Mouse (Mus musculus) cerebellum, postnatal 36 days (tissue): ENCODE measurements at regions not wholly inside any gene's neighbourhood (a gene's known extent, or its start where the extent isn't known, plus 50 kb on each side); places are given as distances from the start of the nearest gene placed in this dataset.

Experiments
- DNase-seq, 2 experiments: peaks; one replicate each; pipeline ENCODE4 v3.0.0; 2021 to 2022; ENCODE audit warnings: mixed read lengths in 2 of 2

- DNase-seq: no peak
Measured at GRCm38 (mm10) chr1:64361959-64362638, 170.3 kb upstream of the Creb1 start.

- no peak for DNase-seq
Measured at GRCm38 (mm10) chr1:64343268-64343667, 189.2 kb upstream of the Creb1 start.

GRCm38 (mm10) chr1:64341596-64341995, 190.8 kb upstream of the Creb1 start:
- DNase-seq: peak; percentile 88 to 91

GRCm38 (mm10) chr1:64338575-64338961, 193.9 kb upstream of the Creb1 start:
- DNase-seq: no peak

DNA sequence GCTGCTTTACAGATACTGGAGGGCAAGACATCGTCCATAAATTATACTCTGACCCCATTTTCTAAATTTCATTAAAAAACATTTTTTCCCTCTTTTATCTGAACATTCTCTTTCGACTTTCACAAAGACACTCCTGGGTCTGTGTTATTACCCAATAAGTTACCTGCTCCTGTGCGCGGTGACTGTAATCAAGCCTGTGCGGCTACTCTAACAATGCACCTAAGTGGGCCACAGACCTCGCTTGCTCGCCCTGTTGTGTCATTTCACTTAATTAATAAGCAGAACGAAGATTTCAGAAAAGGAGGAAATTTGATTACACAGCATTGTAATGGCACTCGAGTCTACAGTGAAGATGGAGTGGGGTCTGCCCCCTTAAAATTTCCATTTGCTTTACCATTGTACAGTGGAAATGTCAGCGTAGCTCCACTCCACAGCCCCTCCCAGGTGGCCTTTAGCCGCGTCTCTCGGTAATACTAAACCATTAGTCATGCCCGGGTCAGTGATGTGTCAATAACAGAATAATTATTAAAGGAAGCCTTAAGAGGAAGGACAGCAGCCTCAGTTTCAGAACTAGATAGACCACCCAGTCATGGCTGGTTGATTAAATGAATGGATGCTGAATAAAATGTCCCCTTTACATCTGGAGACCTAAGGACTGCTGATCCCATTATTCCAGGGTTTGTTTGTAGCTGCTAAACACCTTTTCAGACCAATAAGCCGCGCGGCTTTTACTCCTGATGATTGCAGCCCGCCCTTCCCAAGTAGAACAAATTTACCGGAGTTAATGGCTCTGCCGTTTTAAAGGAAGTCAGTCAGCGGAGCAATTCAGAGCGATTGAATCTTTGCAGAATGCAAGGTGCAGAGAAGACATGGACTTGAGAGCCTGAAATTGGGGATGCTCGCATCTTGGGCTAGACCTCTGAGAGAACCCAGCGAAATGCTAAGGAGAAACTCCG, 194.5 kb upstream of the Creb1 start:
- DNase-seq: no peak

- no peak for DNase-seq
Measured at GRCm38 (mm10) chr1:64331566-64331965, 200.9 kb upstream of the Creb1 start.

DNA sequence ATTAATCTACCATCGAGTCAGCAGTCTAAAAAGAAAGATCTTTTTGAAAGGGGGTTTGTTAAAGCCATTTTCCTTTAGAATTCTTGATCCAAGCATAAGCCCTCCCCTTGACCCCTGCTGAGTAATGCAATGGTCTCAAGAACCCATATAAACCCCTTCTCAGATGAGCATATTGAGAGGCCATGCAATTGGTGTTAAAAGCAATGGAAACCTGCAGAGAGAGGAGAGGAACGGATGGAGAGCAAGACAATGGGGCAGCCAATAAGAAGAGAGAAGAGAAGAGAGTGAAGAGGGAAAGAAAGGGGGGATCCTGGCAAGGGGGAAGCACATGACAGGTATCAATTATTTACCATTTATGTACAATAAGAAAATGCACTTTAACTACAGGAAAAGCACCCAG, 201.7 kb upstream of the Creb1 start:
- no peak for DNase-seq

DNA sequence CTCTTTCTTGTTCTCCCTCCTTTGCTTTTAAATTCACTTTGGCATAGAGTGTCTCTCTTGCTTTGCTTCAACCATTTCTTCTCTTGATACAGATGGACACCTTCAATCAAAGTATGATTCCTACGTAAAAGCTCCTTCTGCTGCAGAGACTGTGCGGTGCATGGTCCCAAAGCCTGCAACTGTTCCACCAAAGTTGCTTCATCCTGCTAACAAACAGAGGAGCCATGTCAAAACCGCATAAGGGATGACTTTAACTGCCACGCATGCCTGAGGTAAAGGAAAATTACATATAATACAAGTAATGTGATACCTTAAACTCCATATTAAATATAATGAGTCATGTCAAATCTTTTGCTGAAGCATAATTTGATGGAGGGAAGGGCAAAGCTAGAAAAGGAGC, 200.1 kb upstream of the Klf7 start:
- no peak for DNase-seq

GRCm38 (mm10) chr1:64319155-64319582, 197.1 kb upstream of the Klf7 start:
- DNase-seq: no peak

- DNase-seq: peak; percentile 37 to 45
Measured at GRCm38 (mm10) chr1:64318440-64319154, 196.5 kb upstream of the Klf7 start.

DNA sequence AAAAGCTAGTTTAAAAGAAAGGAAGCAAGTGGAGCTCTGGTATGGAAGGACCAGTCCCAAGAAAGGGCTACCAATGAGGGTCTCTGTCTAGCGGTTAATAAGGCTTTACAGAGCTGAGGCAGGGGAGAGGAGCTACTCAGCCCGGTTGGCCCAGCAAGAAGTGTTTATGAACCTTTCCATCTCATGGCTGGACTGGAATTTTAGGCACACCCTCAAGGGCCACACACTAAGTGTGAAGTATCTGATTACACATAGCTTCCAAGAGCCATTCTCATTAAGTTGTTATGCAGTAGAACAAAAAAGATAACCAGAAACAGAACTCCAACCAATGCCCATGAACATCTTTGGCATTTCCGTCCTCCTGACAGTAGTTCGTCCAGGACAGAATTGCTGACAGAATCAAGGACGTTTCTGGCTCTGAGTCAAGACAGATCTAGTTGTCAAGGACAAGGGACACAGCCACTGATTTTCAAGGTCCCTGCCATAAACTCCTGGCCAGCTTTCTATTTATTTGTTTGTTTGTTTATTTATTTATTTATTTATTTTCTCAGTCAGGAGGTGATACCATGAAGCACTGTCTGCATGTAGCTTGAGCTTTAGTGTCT, 195.1 kb upstream of the Klf7 start:
- no peak for DNase-seq

DNA sequence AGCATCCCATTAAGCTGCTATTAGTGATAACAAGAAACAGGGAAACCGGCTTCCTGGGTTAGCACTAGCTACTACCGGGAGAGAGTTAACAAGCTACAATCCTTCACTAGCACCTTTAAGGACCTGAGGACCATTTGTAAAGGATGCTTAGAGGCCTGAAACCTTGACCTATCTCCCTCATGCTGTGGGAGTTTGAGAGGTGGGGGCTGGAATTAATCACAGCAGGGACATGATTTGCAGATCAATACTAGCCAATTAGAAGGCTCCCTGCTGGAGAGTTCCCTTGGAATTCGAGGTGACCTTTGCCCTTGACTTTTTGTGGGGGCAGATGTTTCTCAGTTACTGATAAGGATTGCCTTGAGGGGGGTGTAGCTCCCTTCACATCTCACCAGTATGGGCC, 189.3 kb upstream of the Klf7 start:
- DNase-seq: no peak

DNA sequence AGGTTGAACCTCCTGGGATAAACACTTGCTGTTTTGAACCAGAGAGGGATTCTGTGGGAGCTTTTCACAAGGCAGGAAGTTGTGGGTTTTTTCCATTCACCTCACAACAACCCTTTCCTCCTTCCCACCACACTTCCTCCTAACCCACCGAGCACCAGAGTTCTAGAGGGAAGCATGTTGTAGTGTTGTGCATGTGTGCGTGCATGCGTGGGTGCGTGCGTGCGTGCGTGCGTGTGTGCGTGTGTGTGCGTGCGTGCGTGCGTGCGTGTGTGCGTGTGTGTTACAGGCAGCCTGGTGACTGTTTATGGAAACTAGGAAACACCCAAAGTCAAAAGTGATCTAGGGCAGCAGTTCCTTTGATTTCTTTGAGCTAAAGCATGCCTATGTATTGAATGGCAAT, 186.5 kb upstream of the Klf7 start:
- no peak for DNase-seq

GRCm38 (mm10) chr1:64308088-64308487, 186.0 kb upstream of the Klf7 start:
- DNase-seq: no peak

GRCm38 (mm10) chr1:64305427-64306213, 183.5 kb upstream of the Klf7 start:
- peak; percentile 73 to 83 for DNase-seq

GRCm38 (mm10) chr1:64302833-64303358, 180.8 kb upstream of the Klf7 start:
- no peak for DNase-seq

DNA sequence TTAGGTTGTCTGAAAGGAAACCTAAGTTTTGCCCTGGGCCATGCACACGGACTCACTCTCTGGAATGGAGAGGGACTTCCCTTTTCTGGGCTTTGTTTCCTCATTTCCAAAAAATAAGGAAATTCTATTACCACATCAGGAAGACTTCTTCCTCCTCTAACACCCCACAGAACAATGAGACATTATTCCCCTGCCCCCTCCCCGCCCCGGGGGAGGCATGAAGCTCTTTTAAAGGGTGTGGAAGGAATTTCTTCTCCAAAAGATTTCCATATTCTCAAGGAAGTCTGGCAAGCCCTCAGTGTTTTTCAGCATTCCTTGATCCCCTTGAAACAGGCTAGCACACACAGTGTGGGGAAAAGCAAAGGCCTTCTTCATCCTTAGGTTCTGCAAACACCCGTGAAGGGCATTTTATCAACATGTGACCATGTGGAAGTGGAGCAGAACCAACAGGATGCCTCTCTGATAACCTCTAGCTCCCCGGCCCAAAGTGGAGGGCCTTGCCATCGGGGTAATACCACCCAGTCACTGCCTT, 179.5 kb upstream of the Klf7 start:
- no peak for DNase-seq

- no peak for DNase-seq
Measured at GRCm38 (mm10) chr1:64300951-64301529, 179.0 kb upstream of the Klf7 start.

DNA sequence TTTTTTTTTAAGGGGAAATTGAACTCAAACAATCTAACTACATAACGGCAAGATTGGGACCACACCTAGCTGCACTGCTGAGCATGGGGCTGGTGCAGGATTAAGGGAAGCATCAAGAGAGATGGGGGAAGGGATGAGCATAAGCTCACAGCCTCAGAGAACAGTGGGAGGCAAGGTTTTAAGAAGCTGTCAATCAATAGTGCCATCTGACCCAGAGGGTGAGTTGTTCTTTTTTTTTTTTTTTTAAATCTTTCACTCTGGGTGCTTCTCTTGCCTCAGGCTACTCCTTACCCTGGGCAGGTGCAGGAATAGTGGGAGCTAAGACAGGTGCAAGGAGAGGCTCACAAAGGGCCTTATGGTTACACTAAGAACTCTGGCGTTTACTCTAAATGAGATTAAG, 176.9 kb upstream of the Klf7 start:
- DNase-seq: no peak

GRCm38 (mm10) chr1:64298188-64298587, 176.1 kb upstream of the Klf7 start:
- DNase-seq: no peak

DNA sequence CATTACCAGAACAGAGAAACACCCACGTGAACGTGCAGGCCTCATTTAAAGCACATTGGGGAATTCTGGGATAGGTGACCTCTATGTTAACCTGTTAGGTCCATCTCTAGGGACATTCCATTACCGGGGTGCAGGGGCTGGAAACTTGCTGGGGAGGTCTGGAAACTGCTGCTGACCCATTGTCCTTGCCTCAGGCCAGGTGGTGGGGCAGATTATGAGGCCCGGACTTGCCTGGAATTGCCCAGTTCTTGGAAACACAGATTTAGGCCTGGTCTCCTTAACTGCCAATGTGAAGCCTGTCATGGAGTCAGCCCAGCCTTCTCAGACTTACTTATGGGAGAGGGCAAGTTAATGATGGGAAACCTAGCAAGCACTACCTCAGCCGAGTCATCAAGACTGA, 175.3 kb upstream of the Klf7 start:
- no peak for DNase-seq
